In genomic region chr8:123729786-123730411, GRCm38 (mm10) we compare ENCODE assay signal across 8 mouse cellular contexts.
DNase-seq lines count a peak whose midpoint lies in the region; ATAC-seq lines count a peak whose summit lies in the region.

No protein-coding gene starts in this region.

- no peaks in the 10 kb centered on the region for H3K36me3 ChIP-seq in lung, embryonic 16.5 days (ENCODE audit: control insufficient read depth, insufficient read depth, low read length)
- no peaks in the 10 kb centered on the region for H3K36me3 ChIP-seq in hindbrain, embryonic 11.5 days (ENCODE audit: control insufficient read depth, insufficient read depth, low read length)

- peak overlapping the region; percentile 48 for H3K9ac ChIP-seq in lung, embryonic 16.5 days (ENCODE audit: low read length)
- H3K9ac ChIP-seq in hindbrain, embryonic 11.5 days (ENCODE audit: low read depth, low read length): no peak overlapping the region

- H3K4me1 ChIP-seq in lung, embryonic 16.5 days (replicated peaks; ENCODE audit: control insufficient read depth, insufficient read depth, low read length): peaks cover 18% of the 10 kb centered on the region
- H3K4me1 ChIP-seq in hindbrain, embryonic 11.5 days (replicated peaks; ENCODE audit: control insufficient read depth, insufficient read depth, low read length): peaks cover 8% of the 10 kb centered on the region; the same call in 1 of the 2 replicates

- H3K27me3 ChIP-seq in lung, embryonic 16.5 days (ENCODE audit: control insufficient read depth, insufficient read depth, low read depth, low read length): peaks cover 2% of the 10 kb centered on the region; the same call in 1 of the 2 replicates
- no peaks in the 10 kb centered on the region for H3K27me3 ChIP-seq in hindbrain, embryonic 11.5 days (ENCODE audit: control insufficient read depth, insufficient read depth, low read length)

- H3K27ac ChIP-seq in lung, embryonic 16.5 days (ENCODE audit: low read length): no peak overlapping the region
- H3K27ac ChIP-seq in hindbrain, embryonic 11.5 days (ENCODE audit: low read depth, low read length): peak overlapping the region; percentile 11; the same call in 1 of the 2 replicates

- ATAC-seq in frontal cortex, adult (ENCODE audit: low TSS enrichment): peak; percentile 47; the same call in 1 of the 2 replicates
- ATAC-seq in lung, embryonic 16.5 days (ENCODE audit: low read depth): peak; percentile 59
- ATAC-seq in hindbrain, embryonic 11.5 days (ENCODE audit: low FRiP score): no peak

- H3K4me2 ChIP-seq in lung, embryonic 16.5 days (ENCODE audit: low read depth, low read length): peak overlapping the region; percentile 23; the same call in 1 of the 2 replicates
- H3K4me2 ChIP-seq in hindbrain, embryonic 11.5 days (replicated peaks; ENCODE audit: low read depth, low read length): peak overlapping the region; percentile 18; the same call in 1 of the 2 replicates

- no peaks in the 10 kb centered on the region for H3K9me3 ChIP-seq in lung, embryonic 16.5 days (ENCODE audit: control insufficient read depth, low read length)
- H3K9me3 ChIP-seq in hindbrain, embryonic 11.5 days (ENCODE audit: control insufficient read depth, low read length): no peaks in the 10 kb centered on the region

- WGBS in lung, embryonic 16.5 days: 26% methylated on average over 13 of the region's 13 CpGs
- WGBS in hindbrain, embryonic 11.5 days: 65% methylated on average over 13 of the region's 13 CpGs

- no peak for DNase-seq in frontal cortex, postnatal 14 days (ENCODE audit: low spot score in 2 of 2)
- no peak for DNase-seq in lung, adult 18-20 months
- DNase-seq in hindbrain, embryonic 11.5 days (ENCODE audit: low spot score): no peak
- peak; percentile 28 for DNase-seq in right cerebral cortex, postnatal 14 days
- DNase-seq in c-Kit-positive CD71-positive TER-119-positive erythroid progenitor cells, embryonic 14.5 days (ENCODE audit: low spot score): no peak
- no peak for DNase-seq in kidney, adult 18-20 months

- H3K4me3 ChIP-seq in lung, embryonic 16.5 days (ENCODE audit: low read length): no peak overlapping the region
- H3K4me3 ChIP-seq in hindbrain, embryonic 11.5 days (ENCODE audit: low read depth, low read length): no peak overlapping the region
